In genomic region chr6:119489765-119490164, GRCm38 (mm10) we compare ENCODE assay signal across 8 mouse cellular contexts. TPM values are rescaled to one million over a fixed set of nuclear protein-coding genes. Genes with fewer than 3 reads are reported as not detected.
A peak's percentile ranks its signal among the peaks of the same experiment; 100 is the strongest.
DNase-seq lines count a peak whose midpoint lies in the region; ATAC-seq and TF ChIP-seq lines count a peak whose summit lies in the region.

No protein-coding gene starts in this region.

- no peak overlapping the region for H3K27ac ChIP-seq in hindbrain, embryonic 10.5 days
- H3K27ac ChIP-seq in hindbrain, embryonic 12.5 days = no peak overlapping the region
- H3K27ac ChIP-seq in liver, embryonic 13.5 days = no peak overlapping the region
- H3K27ac ChIP-seq in olfactory bulb, adult 2 months (ENCODE audit: insufficient read depth, low read depth, low read length) = no peak overlapping the region

- no peak overlapping the region for H3K9ac ChIP-seq in hindbrain, embryonic 12.5 days
- H3K9ac ChIP-seq in liver, embryonic 13.5 days = no peak overlapping the region

- no peak overlapping the region for H3K4me3 ChIP-seq in hindbrain, embryonic 10.5 days
- H3K4me3 ChIP-seq in hindbrain, embryonic 12.5 days = no peak overlapping the region
- H3K4me3 ChIP-seq in liver, embryonic 13.5 days (replicated peaks) = no peak overlapping the region
- no peak overlapping the region for H3K4me3 ChIP-seq in olfactory bulb, adult 2 months (ENCODE audit: insufficient read depth, low read depth, low read length)

- TF ChIP-seq POLR2A in olfactory bulb, adult 2 months (IDR thresholded peaks at IDR 0.05; ENCODE audit: insufficient read depth, low read depth, low read length) = no peak

- peak; percentile 61 for TF ChIP-seq CTCF in olfactory bulb, adult 2 months (IDR thresholded peaks at IDR 0.05; ENCODE audit: insufficient read depth, low read depth, low read length)

- DNase-seq in hindbrain, embryonic 10.5 days (ENCODE audit: low spot score) = peak; percentile 71
- peak; percentile 69 for DNase-seq in CD4-positive, CD25-positive, alpha-beta regulatory T cell, adult 2 months (ENCODE audit: low read depth, low spot score)
- peak; percentile 35 for DNase-seq in c-Kit-positive CD71-positive TER-119-negative erythroid progenitor cells, embryonic 14.5 days (ENCODE audit: low read depth)
- peak; percentile 19 for DNase-seq in liver, embryonic 13.5 days
- no peak for DNase-seq in testis, postnatal 10 days (ENCODE audit: low spot score)

- no peak for ATAC-seq in hindbrain, embryonic 12.5 days (ENCODE audit: low FRiP score)
- peak; percentile 56 for ATAC-seq in granulocyte monocyte progenitor cell, adult 5-6 weeks (replicated peaks; ENCODE audit: poor library complexity, severe bottlenecking)
- no peak for ATAC-seq in liver, embryonic 13.5 days (ENCODE audit: low read depth)

- H3K27me3 ChIP-seq in hindbrain, embryonic 10.5 days (ENCODE audit: insufficient read depth, poor library complexity, severe bottlenecking) = no peaks in the 10 kb centered on the region
- no peaks in the 10 kb centered on the region for H3K27me3 ChIP-seq in hindbrain, embryonic 12.5 days
- H3K27me3 ChIP-seq in liver, embryonic 13.5 days = no peaks in the 10 kb centered on the region

- H3K4me2 ChIP-seq in hindbrain, embryonic 12.5 days (replicated peaks) = no peak overlapping the region
- no peak overlapping the region for H3K4me2 ChIP-seq in liver, embryonic 13.5 days

- H3K36me3 ChIP-seq in hindbrain, embryonic 10.5 days = peaks cover 4% of the 10 kb centered on the region
- peaks cover under 1% of the 10 kb centered on the region for H3K36me3 ChIP-seq in hindbrain, embryonic 12.5 days
- peaks cover under 1% of the 10 kb centered on the region; the same call in 1 of the 2 replicates for H3K36me3 ChIP-seq in liver, embryonic 13.5 days

- WGBS in hindbrain, embryonic 10.5 days = 13% methylated on average over 5 of the region's 5 CpGs
- 11% methylated on average over 5 of the region's 5 CpGs for WGBS in hindbrain, embryonic 12.5 days
- WGBS in liver, embryonic 13.5 days (ENCODE audit: insufficient replicate concordance) = 15% methylated on average over 5 of the region's 5 CpGs
- WGBS in olfactory bulb, adult 2 months = 5% methylated on average over 5 of the region's 5 CpGs

- H3K4me1 ChIP-seq in hindbrain, embryonic 10.5 days (replicated peaks) = peaks cover 48% of the 10 kb centered on the region
- peaks cover 36% of the 10 kb centered on the region for H3K4me1 ChIP-seq in hindbrain, embryonic 12.5 days
- H3K4me1 ChIP-seq in liver, embryonic 13.5 days (replicated peaks) = peaks cover 4% of the 10 kb centered on the region; the same call in 1 of the 2 replicates
- peaks cover 9% of the 10 kb centered on the region for H3K4me1 ChIP-seq in olfactory bulb, adult 2 months (ENCODE audit: control insufficient read depth, insufficient read depth, low read length)

- no peaks in the 10 kb centered on the region for H3K9me3 ChIP-seq in hindbrain, embryonic 10.5 days
- H3K9me3 ChIP-seq in hindbrain, embryonic 12.5 days (replicated peaks) = no peaks in the 10 kb centered on the region
- H3K9me3 ChIP-seq in liver, embryonic 13.5 days (replicated peaks) = no peaks in the 10 kb centered on the region

RNA-seq across cellular contexts. Expression of gene Fbxl14, which starts 10.3 kb away (rescaled TPM):
- polyA plus RNA-seq in hindbrain, embryonic 10.5 days (2016; fragmentation: Nextera tagmentation; extraction: Ambion mirVana) = 3.1 and 3.4 TPM in 2 replicates
- polyA plus RNA-seq in hindbrain, embryonic 12.5 days (2016; fragmentation: Nextera tagmentation; extraction: Ambion mirVana) = 3.8 and 4.3 TPM in 2 replicates
- total RNA-seq in granulocyte monocyte progenitor cell, adult 5-6 weeks (2014; fragmentation: Nextera tagmentation) = 29.0 and 34.6 TPM in 2 replicates
- 43.6 and 43.7 TPM in 2 replicates for total RNA-seq in granulocyte monocyte progenitor cell, adult 5-6 weeks (2017)
- polyA plus RNA-seq in liver, embryonic 13.5 days (2015; fragmentation: Nextera tagmentation; extraction: Ambion mirVana) = 2.8 and 3.1 TPM in 2 replicates
- polyA plus RNA-seq in olfactory bulb, adult 2 months (2012; ENCODE audit: insufficient read depth, insufficient read length, low replicate concordance, missing spikeins) = not detected in 2 replicates

RNA-seq across cellular contexts. Expression of gene Wnt5b, which starts 54.4 kb away (rescaled TPM):
- 7.9 and 8.8 TPM in 2 replicates for polyA plus RNA-seq in hindbrain, embryonic 10.5 days (2016; fragmentation: Nextera tagmentation; extraction: Ambion mirVana)
- polyA plus RNA-seq in hindbrain, embryonic 12.5 days (2016; fragmentation: Nextera tagmentation; extraction: Ambion mirVana) = 8.3 and 9.9 TPM in 2 replicates
- not detected in 2 replicates for total RNA-seq in granulocyte monocyte progenitor cell, adult 5-6 weeks (2014; fragmentation: Nextera tagmentation)
- 0.93 TPM in 1 of 2 replicates, not detected in the other for total RNA-seq in granulocyte monocyte progenitor cell, adult 5-6 weeks (2017)
- 0.31 and 0.52 TPM in 2 replicates for polyA plus RNA-seq in liver, embryonic 13.5 days (2015; fragmentation: Nextera tagmentation; extraction: Ambion mirVana)
- polyA plus RNA-seq in olfactory bulb, adult 2 months (2012; ENCODE audit: insufficient read depth, insufficient read length, low replicate concordance, missing spikeins) = not detected in 2 replicates
